Mouse (Mus musculus) cortical plate, adult 2 months (tissue): ENCODE data around the gene Lrrc29.

ENCODE experiments used
- CTCF ChIP-seq: fragments of 200-500 bp; IDR thresholded peaks from 2 replicates; pipeline ENCODE4 v1.5.1; 2011; ENCODE audit warnings: mild to moderate bottlenecking, control low read depth, low read length; ENCODE audit not compliant: insufficient read depth; ENCODE audit errors: extremely low read depth
- POLR2A ChIP-seq: fragments of 200-500 bp; IDR thresholded peaks from 2 replicates; pipeline ENCODE4 v1.6.1; 2011; ENCODE audit warnings: mild to moderate bottlenecking, low read length, control low read depth; ENCODE audit not compliant: insufficient read depth; ENCODE audit errors: extremely low read depth

- TF ChIP-seq CTCF (no peak), POLR2A (no peak)
These were observed 8.1 kb downstream of the Lrrc29 start for GRCm38 (mm10) chr8:105317941-105318340.
